Mouse (Mus musculus) limb, embryonic 11.5 days (tissue): ENCODE results near the gene Ano6. TPM values are rescaled to one million over a fixed set of nuclear protein-coding genes. Genes with fewer than 3 reads are reported as not detected.

Experiments
- ATAC-seq: fragments of 200-750 bp; cut with Nextera tagmentation; 2 replicates; pipeline ENCODE4 v1.8.0; 2017; ENCODE audit warnings: low read depth; ENCODE audit not compliant: insufficient number of reproducible peaks, low FRiP score, low TSS enrichment
- DNase-seq: peaks from one replicate; pipeline ENCODE4 v3.0.0-alpha.2; 2015; ENCODE audit warnings: low spot score
- H3K27ac ChIP-seq: fragments of 300-500 bp; sonication (generic); replicated peaks from 2 replicates; pipeline ENCODE4 v1.5.1; 2014; ENCODE audit warnings: low read depth, mild to moderate bottlenecking, low read length
- H3K27me3 ChIP-seq: fragments of 300-500 bp; sonication (generic); 2 replicates; pipeline ENCODE4 v1.6.1; 2014; ENCODE audit warnings: mild to moderate bottlenecking, low read length, mixed read lengths; ENCODE audit not compliant: control insufficient read depth, insufficient read depth
- H3K36me3 ChIP-seq: fragments of 300-500 bp; sonication (generic); 2 replicates; pipeline ENCODE4 v1.6.1; 2014; ENCODE audit warnings: mild to moderate bottlenecking, low read length, moderate library complexity, mixed read lengths; ENCODE audit not compliant: control insufficient read depth, insufficient read depth
- H3K4me1 ChIP-seq: fragments of 300-500 bp; sonication (generic); 2 replicates; pipeline ENCODE4 v1.6.1; 2014; ENCODE audit warnings: low read length, mixed read lengths; ENCODE audit not compliant: control insufficient read depth, insufficient read depth
- H3K4me2 ChIP-seq: fragments of 300-500 bp; sonication (generic); 2 replicates; pipeline ENCODE4 v1.6.1; 2014; ENCODE audit warnings: low read depth, mild to moderate bottlenecking, moderate library complexity; ENCODE audit not compliant: severe bottlenecking
- H3K4me3 ChIP-seq: fragments of 300-500 bp; sonication (generic); 2 replicates; pipeline ENCODE4 v1.5.1; 2014; ENCODE audit warnings: low read depth, low read length
- H3K9ac ChIP-seq: fragments of 300-500 bp; sonication (generic); 2 replicates; pipeline ENCODE4 v1.6.1; 2014; ENCODE audit warnings: mild to moderate bottlenecking, low read length
- H3K9me3 ChIP-seq: fragments of 300-500 bp; sonication (generic); 2 replicates; pipeline ENCODE4 v1.6.1; 2016; ENCODE audit warnings: low read length; ENCODE audit not compliant: control insufficient read depth
- WGBS: fragments of 180-500 bp; shearing (Covaris S2); extraction: QIAGEN DNeasy Blood & Tissue Kit; methylation state at CpG from one replicate; pipeline ENCODE4 v1.1.7; 2014; 5-methylcytosine and 5-hydroxymethylcytosine counted together
- polyA plus RNA-seq: library from polyadenylated mRNA; unstranded; fragments of >200 nt; fragmentation: Nextera tagmentation; extraction: Ambion mirVana; gene quantifications from 2 replicates; pipeline ENCODE4 v1.2.1, GENCODE M21; 2014

Ano6 gene
- polyA plus RNA-seq, 1 experiment from 2014 or later, result 41.9 TPM

GRCm38 (mm10) chr15:95906017-95906749 is 115.5 kb downstream of the Ano6 start:
- Histone ChIP-seq H3K36me3 (no peaks in the 10 kb centered on the region), H3K4me2 (no peak overlapping the region), H3K9me3 (no peaks in the 10 kb centered on the region), H3K27me3 (no peaks in the 10 kb centered on the region), H3K27ac (no peak overlapping the region), H3K9ac (no peak overlapping the region), H3K4me1 (no peaks in the 10 kb centered on the region), H3K4me3 (no peak overlapping the region)
- DNase-seq (no peak), ATAC-seq (no peak)
- WGBS, result 81% methylated on average over 7 of the region's 7 CpGs

GRCm38 (mm10) chr15:95906891-95907290 is 116.2 kb downstream of the Ano6 start:
- no peak overlapping the region for H3K4me3 ChIP-seq
- no peaks in the 10 kb centered on the region for H3K9me3 ChIP-seq
- H3K4me2 ChIP-seq, result no peak overlapping the region
- no peaks in the 10 kb centered on the region for H3K27me3 ChIP-seq
- WGBS, result 97% methylated on average over 1 of the region's 1 CpGs
- H3K36me3 ChIP-seq, result no peaks in the 10 kb centered on the region
- DNase-seq (no peak), ATAC-seq (no peak)
- H3K9ac ChIP-seq, result no peak overlapping the region
- no peaks in the 10 kb centered on the region for H3K4me1 ChIP-seq
- H3K27ac ChIP-seq, result no peak overlapping the region

- WGBS, result 83% methylated on average over 10 of the region's 10 CpGs
- no peak for DNase-seq
- no peaks in the 10 kb centered on the region for H3K27me3 ChIP-seq
- 0 out of 2 replicates have a peak overlapping the region, but pooled peaks have one; percentile 10 for H3K4me2 ChIP-seq
- no peaks in the 10 kb centered on the region for H3K9me3 ChIP-seq
- H3K4me1 ChIP-seq, result no peaks in the 10 kb centered on the region
- no peaks in the 10 kb centered on the region for H3K36me3 ChIP-seq
- no peak overlapping the region for H3K27ac ChIP-seq
- no peak for ATAC-seq
- H3K9ac ChIP-seq, result no peak overlapping the region
- no peak overlapping the region for H3K4me3 ChIP-seq
Observed at GRCm38 (mm10) chr15:95907337-95907736, 116.7 kb downstream of the Ano6 start.

- Histone ChIP-seq H3K4me1 (no peaks in the 10 kb centered on the region), H3K27ac (no peak overlapping the region), H3K4me2 (no peak overlapping the region), H3K27me3 (no peaks in the 10 kb centered on the region), H3K4me3 (no peak overlapping the region), H3K9ac (no peak overlapping the region), H3K36me3 (no peaks in the 10 kb centered on the region), H3K9me3 (no peaks in the 10 kb centered on the region)
- 96% methylated on average over 1 of the region's 1 CpGs for WGBS
- ATAC-seq (no peak), DNase-seq (no peak)
Observed at GRCm38 (mm10) chr15:95907909-95908308, 117.3 kb downstream of the Ano6 start.

- no peak overlapping the region for H3K4me2 ChIP-seq
- H3K4me1 ChIP-seq, result no peaks in the 10 kb centered on the region
- no peaks in the 10 kb centered on the region for H3K36me3 ChIP-seq
- ATAC-seq (no peak), DNase-seq (no peak)
- WGBS, result 82% methylated on average over 3 of the region's 3 CpGs
- no peak overlapping the region for H3K9ac ChIP-seq
- no peak overlapping the region for H3K4me3 ChIP-seq
- H3K27ac ChIP-seq, result no peak overlapping the region
- H3K27me3 ChIP-seq, result no peaks in the 10 kb centered on the region
- H3K9me3 ChIP-seq, result no peaks in the 10 kb centered on the region
Observed at GRCm38 (mm10) chr15:95910099-95910780, 119.6 kb downstream of the Ano6 start.

GRCm38 (mm10) chr15:95914963-95915362 is 124.3 kb downstream of the Ano6 start:
- Histone ChIP-seq H3K9me3 (no peaks in the 10 kb centered on the region), H3K4me1 (no peaks in the 10 kb centered on the region), H3K4me2 (no peak overlapping the region), H3K9ac (no peak overlapping the region), H3K36me3 (no peaks in the 10 kb centered on the region), H3K4me3 (no peak overlapping the region), H3K27me3 (no peaks in the 10 kb centered on the region), H3K27ac (no peak overlapping the region)
- WGBS, result 92% methylated on average over 3 of the region's 3 CpGs
- ATAC-seq, result no peak
- no peak for DNase-seq

GRCm38 (mm10) chr15:95915477-95915876 is 124.8 kb downstream of the Ano6 start:
- Histone ChIP-seq H3K9ac (no peak overlapping the region), H3K4me2 (no peak overlapping the region), H3K36me3 (no peaks in the 10 kb centered on the region), H3K27me3 (no peaks in the 10 kb centered on the region), H3K4me3 (no peak overlapping the region), H3K9me3 (no peaks in the 10 kb centered on the region), H3K27ac (no peak overlapping the region), H3K4me1 (no peaks in the 10 kb centered on the region)
- 90% methylated on average over 3 of the region's 3 CpGs for WGBS
- ATAC-seq, result no peak
- DNase-seq, result no peak

GRCm38 (mm10) chr15:95917330-95917729 is 126.7 kb downstream of the Ano6 start:
- DNase-seq (no peak), ATAC-seq (no peak)
- H3K4me3 ChIP-seq, result no peak overlapping the region
- H3K36me3 ChIP-seq, result no peaks in the 10 kb centered on the region
- no peaks in the 10 kb centered on the region for H3K4me1 ChIP-seq
- 94% methylated on average over 3 of the region's 3 CpGs for WGBS
- no peaks in the 10 kb centered on the region for H3K9me3 ChIP-seq
- no peak overlapping the region for H3K9ac ChIP-seq
- no peak overlapping the region for H3K27ac ChIP-seq
- H3K4me2 ChIP-seq, result no peak overlapping the region
- H3K27me3 ChIP-seq, result no peaks in the 10 kb centered on the region
